Comparison of ENCODE assay signal across 8 mouse cellular contexts in genomic region chr9:114729911-114730805, GRCm38 (mm10). TPM values are rescaled to one million over a fixed set of nuclear protein-coding genes. Genes with fewer than 3 reads are reported as not detected.
DNase-seq lines count a peak whose midpoint lies in the region; ATAC-seq and TF ChIP-seq lines count a peak whose summit lies in the region.

No protein-coding gene starts in this region.

- H3K4me2 ChIP-seq in limb, embryonic 15.5 days, result peak overlapping the region; percentile 57

- H3K4me1 ChIP-seq in erythroblast, embryonic 14.5 days (ENCODE audit: control insufficient read depth), result peaks cover 68% of the 10 kb centered on the region
- peaks cover 29% of the 10 kb centered on the region for H3K4me1 ChIP-seq in forebrain, embryonic 10.5 days
- peaks cover 11% of the 10 kb centered on the region for H3K4me1 ChIP-seq in limb, embryonic 15.5 days
- peaks cover 10% of the 10 kb centered on the region for H3K4me1 ChIP-seq in small intestine, adult 2 months (ENCODE audit: control insufficient read depth, insufficient read depth, insufficient read length, low read length)

- 47% methylated on average over 25 of the region's 30 CpGs for WGBS in forebrain, embryonic 10.5 days
- WGBS in limb, embryonic 15.5 days, result 35% methylated on average over 25 of the region's 30 CpGs
- 12% methylated on average over 27 of the region's 30 CpGs for WGBS in small intestine, adult 2 months

- intact Hi-C loops in left cerebral cortex, postnatal 4 days (cut with DNase I), result no loop called here

- no peak overlapping the region for H3K27ac ChIP-seq in forebrain, embryonic 10.5 days
- no peak overlapping the region for H3K27ac ChIP-seq in limb, embryonic 15.5 days
- H3K27ac ChIP-seq in small intestine, adult 2 months (ENCODE audit: insufficient read depth, low read depth, low read length), result peak overlapping the region; percentile 55

- no peak for TF ChIP-seq CTCF in small intestine, adult 2 months (IDR thresholded peaks at IDR 0.05; ENCODE audit: extremely low read depth, insufficient read length, insufficient replicate concordance, low read depth, low read length)

- peaks cover 10% of the 10 kb centered on the region for H3K36me3 ChIP-seq in erythroblast, embryonic 14.5 days (ENCODE audit: control insufficient read depth)
- peaks cover 8% of the 10 kb centered on the region for H3K36me3 ChIP-seq in forebrain, embryonic 10.5 days (replicated peaks)
- peaks cover 4% of the 10 kb centered on the region; the same call in 1 of the 2 replicates for H3K36me3 ChIP-seq in limb, embryonic 15.5 days
- peaks cover 2% of the 10 kb centered on the region; the same call in 1 of the 2 replicates for H3K36me3 ChIP-seq in small intestine, adult 2 months (ENCODE audit: control insufficient read depth, insufficient read depth, low read length)

- no peaks in the 10 kb centered on the region for H3K27me3 ChIP-seq in erythroblast, embryonic 14.5 days (ENCODE audit: control insufficient read depth)
- no peaks in the 10 kb centered on the region for H3K27me3 ChIP-seq in forebrain, embryonic 10.5 days (ENCODE audit: poor library complexity, severe bottlenecking)
- H3K27me3 ChIP-seq in limb, embryonic 15.5 days, result no peaks in the 10 kb centered on the region
- H3K27me3 ChIP-seq in small intestine, adult 2 months (ENCODE audit: control insufficient read depth, insufficient read depth, low read length), result no peaks in the 10 kb centered on the region

- no peak overlapping the region for H3K9ac ChIP-seq in limb, embryonic 15.5 days

- ATAC-seq in erythroblast, adult 5-6 weeks (replicated peaks; ENCODE audit: low FRiP score, poor library complexity, severe bottlenecking), result no peak
- ATAC-seq in limb, embryonic 15.5 days (ENCODE audit: insufficient number of reproducible peaks, low FRiP score, low TSS enrichment, low read depth), result no peak

- H3K4me3 ChIP-seq in erythroblast, embryonic 14.5 days (replicated peaks), result peak overlapping the region; percentile 95
- H3K4me3 ChIP-seq in forebrain, embryonic 10.5 days, result peak overlapping the region; percentile 91
- H3K4me3 ChIP-seq in limb, embryonic 15.5 days, result peak overlapping the region; percentile 88
- peak overlapping the region; percentile 91 for H3K4me3 ChIP-seq in small intestine, adult 2 months (ENCODE audit: low read depth, low read length)

- peak; percentile 80 for DNase-seq in CD4-positive helper T cell, adult 2 months (ENCODE audit: low read depth, low spot score)
- DNase-seq in forebrain, embryonic 10.5 days (ENCODE audit: extremely low spot score, low spot score), result no peak
- DNase-seq in left cerebral cortex, postnatal 4 days, result no peak
- no peak for DNase-seq in layer of hippocampus, adult 8-10 months (ENCODE audit: low spot score in 2 of 2)

- no peak for TF ChIP-seq POLR2A in small intestine, adult 2 months (IDR thresholded peaks at IDR 0.05; ENCODE audit: low read depth, low read length)

- no peaks in the 10 kb centered on the region for H3K9me3 ChIP-seq in erythroblast, embryonic 14.5 days (ENCODE audit: control insufficient read depth, low read length)
- no peaks in the 10 kb centered on the region for H3K9me3 ChIP-seq in forebrain, embryonic 10.5 days
- H3K9me3 ChIP-seq in limb, embryonic 15.5 days, result no peaks in the 10 kb centered on the region

RNA-seq across cellular contexts. Expression of gene Cmtm6, which starts 0.8 kb away (rescaled TPM):
- 0.04 and 0.07 TPM in 2 replicates for polyA plus RNA-seq in erythroblast, embryonic 14.5 days (2012)
- 9.6 and 23.0 TPM in 2 replicates for total RNA-seq in erythroblast, adult 5-6 weeks (2015; ENCODE audit: low replicate concordance)
- total RNA-seq in erythroblast, adult 5-6 weeks (2017; ENCODE audit: low replicate concordance), result 17.0 and 24.4 TPM in 2 replicates
- polyA plus RNA-seq in forebrain, embryonic 10.5 days (2016; fragmentation: Nextera tagmentation; extraction: Ambion mirVana), result 29.1 and 29.9 TPM in 2 replicates
- 49.5 and 51.5 TPM in 2 replicates for polyA plus RNA-seq in limb, embryonic 15.5 days (2015; fragmentation: Nextera tagmentation; extraction: Ambion mirVana)
- polyA plus RNA-seq in small intestine, adult 2 months (2012; rRNA removed), result 26.6 and 46.1 TPM in 2 replicates
- total RNA-seq in left cerebral cortex, postnatal 4 days (2021), result 10 to 100 TPM; 19.6 to 20.6 TPM
- total RNA-seq in layer of hippocampus, adult 8-10 months (2022), result 10 to 100 TPM; 19.3 to 33.9 (median 25.7) TPM

RNA-seq across cellular contexts. Expression of gene Dync1li1, which starts 41.6 kb away (rescaled TPM):
- polyA plus RNA-seq in erythroblast, embryonic 14.5 days (2012), result 1.2 and 2.2 TPM in 2 replicates
- 13.3 and 14.6 TPM in 2 replicates for total RNA-seq in erythroblast, adult 5-6 weeks (2015; ENCODE audit: low replicate concordance)
- total RNA-seq in erythroblast, adult 5-6 weeks (2017; ENCODE audit: low replicate concordance), result 19.1 and 19.7 TPM in 2 replicates
- 74.6 and 78.8 TPM in 2 replicates for polyA plus RNA-seq in forebrain, embryonic 10.5 days (2016; fragmentation: Nextera tagmentation; extraction: Ambion mirVana)
- 56.5 and 59.5 TPM in 2 replicates for polyA plus RNA-seq in limb, embryonic 15.5 days (2015; fragmentation: Nextera tagmentation; extraction: Ambion mirVana)
- polyA plus RNA-seq in small intestine, adult 2 months (2012; rRNA removed), result 9.9 and 18.7 TPM in 2 replicates
- total RNA-seq in left cerebral cortex, postnatal 4 days (2021), result 100 to 1,000 TPM; 121 to 128 TPM
- 10 to 100 TPM; 84.7 to 97.3 (median 90.5) TPM for total RNA-seq in layer of hippocampus, adult 8-10 months (2022)

RNA-seq across cellular contexts. Expression of gene Cmtm7, which starts 51.5 kb away (rescaled TPM):
- polyA plus RNA-seq in erythroblast, embryonic 14.5 days (2012), result 0.53 and 0.61 TPM in 2 replicates
- total RNA-seq in erythroblast, adult 5-6 weeks (2015; ENCODE audit: low replicate concordance), result 62.7 and 84.2 TPM in 2 replicates
- total RNA-seq in erythroblast, adult 5-6 weeks (2017; ENCODE audit: low replicate concordance), result 59.2 and 111 TPM in 2 replicates
- 76.9 and 78.7 TPM in 2 replicates for polyA plus RNA-seq in forebrain, embryonic 10.5 days (2016; fragmentation: Nextera tagmentation; extraction: Ambion mirVana)
- polyA plus RNA-seq in limb, embryonic 15.5 days (2015; fragmentation: Nextera tagmentation; extraction: Ambion mirVana), result 119 and 126 TPM in 2 replicates
- polyA plus RNA-seq in small intestine, adult 2 months (2012; rRNA removed), result 70.4 and 97.3 TPM in 2 replicates
- 1 to 10 TPM; 3.1 to 3.8 TPM for total RNA-seq in left cerebral cortex, postnatal 4 days (2021)
- 1 to 10 TPM; 3.4 to 7.4 (median 5.3) TPM for total RNA-seq in layer of hippocampus, adult 8-10 months (2022)

Comparison
In these comparisons a context has a peak if more than half of its experiments do, and no peak if none do; other contexts are left out.
1. RNA of gene Cmtm6, which starts 0.8 kb away (polyA plus RNA-seq): 49.5 to 51.5 TPM in limb, embryonic 15.5 days, 26.6 to 46.1 TPM in small intestine, adult 2 months and 29.1 to 29.9 TPM in forebrain, embryonic 10.5 days; 0.04 to 0.07 TPM in erythroblast, embryonic 14.5 days; every median in the first group is over 10 times any median in the second.
2. RNA of gene Cmtm7, which starts 51.5 kb away (polyA plus RNA-seq): 119 to 126 TPM in limb, embryonic 15.5 days, 76.9 to 78.7 TPM in forebrain, embryonic 10.5 days and 70.4 to 97.3 TPM in small intestine, adult 2 months; 0.53 to 0.61 TPM in erythroblast, embryonic 14.5 days; every median in the first group is over 10 times any median in the second.
3. Peak in every context shown above with its lines, with median percentiles within 50 percentile points of each other: H3K4me3 ChIP-seq.